Mouse (Mus musculus): Measurements from ENCODE around the gene Ddx43. TPM values are rescaled to one million over a fixed set of nuclear protein-coding genes. Genes with fewer than 3 reads are reported as not detected.
A peak's percentile ranks its signal among the peaks of the same experiment; 100 is the strongest.

The Ddx43 gene
- polyA plus RNA-seq, 1 experiment from 2014 or later: 0.30 TPM

GRCm38 (mm10) chr9:78447973-78448873 is 52.6 kb downstream of the Ddx43 start, which contains the start of the genes Mto1 and Gm17324:
Gene Mto1 (plus strand): TSS chr9:78448208.
Gene Gm17324 (minus strand): TSS chr9:78448786.
- Histone ChIP-seq H3K4me3 (replicated peaks) (peak within 1 kb of the TSS; percentile 98), H3K9me3 (no peaks in the 10 kb centered on the region), H3K4me2 (peak within 1 kb of the TSS; percentile 72), H3K27ac (peak within 1 kb of the TSS; percentile 88), H3K27me3 (peaks cover 30% of the 10 kb centered on the region), H3K4me1 (replicated peaks) (peaks cover 8% of the 10 kb centered on the region), H3K9ac (replicated peaks) (peak within 1 kb of the TSS; percentile 90), H3K36me3 (peaks cover 21% of the 10 kb centered on the region)
- WGBS: under 1% methylated on average over 96 of the region's 96 CpGs
- ATAC-seq (ENCODE audit: insufficient number of reproducible peaks, insufficient read depth, low FRiP score, low TSS enrichment, low read depth): peak; percentile 84

- Histone ChIP-seq H3K4me2 (no peak overlapping the region), H3K4me1 (replicated peaks) (peaks cover 8% of the 10 kb centered on the region), H3K27ac (no peak overlapping the region), H3K9ac (replicated peaks) (no peak overlapping the region), H3K9me3 (no peaks in the 10 kb centered on the region), H3K4me3 (replicated peaks) (no peak overlapping the region), H3K27me3 (peaks cover 9% of the 10 kb centered on the region), H3K36me3 (peaks cover 35% of the 10 kb centered on the region)
- no peak for ATAC-seq (ENCODE audit: insufficient number of reproducible peaks, insufficient read depth, low FRiP score, low TSS enrichment, low read depth)
- WGBS: 77% methylated on average over 5 of the region's 5 CpGs
Observed at GRCm38 (mm10) chr9:78450404-78450803, 54.8 kb downstream of the Ddx43 start.

GRCm38 (mm10) chr9:78451382-78451781 is 55.8 kb downstream of the Ddx43 start:
- no peak overlapping the region for H3K4me3 ChIP-seq (replicated peaks)
- no peaks in the 10 kb centered on the region for H3K27me3 ChIP-seq
- peaks cover 38% of the 10 kb centered on the region for H3K36me3 ChIP-seq
- peaks cover 8% of the 10 kb centered on the region for H3K4me1 ChIP-seq (replicated peaks)
- H3K9me3 ChIP-seq: no peaks in the 10 kb centered on the region
- no peak overlapping the region for H3K27ac ChIP-seq
- no peak overlapping the region for H3K4me2 ChIP-seq
- WGBS: 88% methylated on average over 4 of the region's 4 CpGs
- no peak overlapping the region for H3K9ac ChIP-seq (replicated peaks)
- ATAC-seq (ENCODE audit: insufficient number of reproducible peaks, insufficient read depth, low FRiP score, low TSS enrichment, low read depth): no peak

GRCm38 (mm10) chr9:78457026-78457425 is 61.4 kb downstream of the Ddx43 start:
- Histone ChIP-seq H3K9ac (replicated peaks) (no peak overlapping the region), H3K4me1 (replicated peaks) (no peaks in the 10 kb centered on the region), H3K4me3 (replicated peaks) (no peak overlapping the region), H3K9me3 (no peaks in the 10 kb centered on the region), H3K27ac (no peak overlapping the region), H3K4me2 (no peak overlapping the region), H3K36me3 (peaks cover 74% of the 10 kb centered on the region), H3K27me3 (no peaks in the 10 kb centered on the region)
- 89% methylated on average over 8 of the region's 8 CpGs for WGBS
- ATAC-seq (ENCODE audit: insufficient number of reproducible peaks, insufficient read depth, low FRiP score, low TSS enrichment, low read depth): no peak

- H3K27me3 ChIP-seq: no peaks in the 10 kb centered on the region
- no peak for ATAC-seq (ENCODE audit: insufficient number of reproducible peaks, insufficient read depth, low FRiP score, low TSS enrichment, low read depth)
- H3K9me3 ChIP-seq: no peaks in the 10 kb centered on the region
- no peaks in the 10 kb centered on the region for H3K4me1 ChIP-seq (replicated peaks)
- H3K4me2 ChIP-seq: no peak overlapping the region
- H3K9ac ChIP-seq (replicated peaks): no peak overlapping the region
- 84% methylated on average over 4 of the region's 4 CpGs for WGBS
- no peak overlapping the region for H3K27ac ChIP-seq
- peaks cover 88% of the 10 kb centered on the region for H3K36me3 ChIP-seq
- H3K4me3 ChIP-seq (replicated peaks): no peak overlapping the region
Observed at GRCm38 (mm10) chr9:78463337-78463736, 67.8 kb downstream of the Ddx43 start.

GRCm38 (mm10) chr9:78465725-78466124 is 70.1 kb downstream of the Ddx43 start:
- ATAC-seq (ENCODE audit: insufficient number of reproducible peaks, insufficient read depth, low FRiP score, low TSS enrichment, low read depth): no peak
- WGBS: 91% methylated on average over 3 of the region's 3 CpGs
- H3K4me1 ChIP-seq (replicated peaks): no peaks in the 10 kb centered on the region
- H3K9ac ChIP-seq (replicated peaks): no peak overlapping the region
- H3K4me3 ChIP-seq (replicated peaks): no peak overlapping the region
- no peaks in the 10 kb centered on the region for H3K9me3 ChIP-seq
- no peaks in the 10 kb centered on the region for H3K27me3 ChIP-seq
- no peak overlapping the region for H3K4me2 ChIP-seq
- peaks cover 84% of the 10 kb centered on the region for H3K36me3 ChIP-seq
- no peak overlapping the region for H3K27ac ChIP-seq

Other genes with a start within 250 kb of the Ddx43 start
- 133 and 140 TPM in 2 replicates for gene Gsta4, start 213.0 kb upstream of the Ddx43 start, polyA plus RNA-seq (2016; fragmentation: Nextera tagmentation; extraction: Ambion mirVana)
- not detected in 2 replicates for gene Gsta1, start 165.1 kb upstream of the Ddx43 start, polyA plus RNA-seq (2016; fragmentation: Nextera tagmentation; extraction: Ambion mirVana)
- gene Gm3776, start 138.6 kb upstream of the Ddx43 start, polyA plus RNA-seq (2016; fragmentation: Nextera tagmentation; extraction: Ambion mirVana): not detected in 2 replicates
- gene Gm10639, start 105.9 kb upstream of the Ddx43 start, polyA plus RNA-seq (2016; fragmentation: Nextera tagmentation; extraction: Ambion mirVana): not detected in 2 replicates
- not detected in 2 replicates for gene Omt2a, start 81.0 kb upstream of the Ddx43 start, polyA plus RNA-seq (2016; fragmentation: Nextera tagmentation; extraction: Ambion mirVana)
- gene Omt2b, start 68.2 kb upstream of the Ddx43 start, polyA plus RNA-seq (2016; fragmentation: Nextera tagmentation; extraction: Ambion mirVana): not detected in 2 replicates
- gene Gsta2, start 40.0 kb upstream of the Ddx43 start, polyA plus RNA-seq (2016; fragmentation: Nextera tagmentation; extraction: Ambion mirVana): not detected in 2 replicates
- 0.37 and 1.3 TPM in 2 replicates for gene Dppa5a, start 27.6 kb upstream of the Ddx43 start, polyA plus RNA-seq (2016; fragmentation: Nextera tagmentation; extraction: Ambion mirVana)
- gene Ooep, start 17.1 kb upstream of the Ddx43 start, polyA plus RNA-seq (2016; fragmentation: Nextera tagmentation; extraction: Ambion mirVana): 2.5 and 3.0 TPM in 2 replicates
- 1.7 TPM in 2 replicates for gene Cgas, start 47.5 kb downstream of the Ddx43 start, polyA plus RNA-seq (2016; fragmentation: Nextera tagmentation; extraction: Ambion mirVana)
- gene Mto1, start 52.4 kb downstream of the Ddx43 start, polyA plus RNA-seq (2016; fragmentation: Nextera tagmentation; extraction: Ambion mirVana): 20.3 and 23.5 TPM in 2 replicates
- 0.79 and 0.88 TPM in 2 replicates for gene Gm17324, start 53.0 kb downstream of the Ddx43 start, polyA plus RNA-seq (2016; fragmentation: Nextera tagmentation; extraction: Ambion mirVana)
- gene Eef1a1, start 93.4 kb downstream of the Ddx43 start, polyA plus RNA-seq (2016; fragmentation: Nextera tagmentation; extraction: Ambion mirVana): 4,104 and 4,228 TPM in 2 replicates
- 17.3 and 18.2 TPM in 2 replicates for gene Slc17a5, start 192.3 kb downstream of the Ddx43 start, polyA plus RNA-seq (2016; fragmentation: Nextera tagmentation; extraction: Ambion mirVana)
- gene Cd109, start 219.8 kb downstream of the Ddx43 start, polyA plus RNA-seq (2016; fragmentation: Nextera tagmentation; extraction: Ambion mirVana): 5.3 and 5.7 TPM in 2 replicates